In the genomic region with DNA sequence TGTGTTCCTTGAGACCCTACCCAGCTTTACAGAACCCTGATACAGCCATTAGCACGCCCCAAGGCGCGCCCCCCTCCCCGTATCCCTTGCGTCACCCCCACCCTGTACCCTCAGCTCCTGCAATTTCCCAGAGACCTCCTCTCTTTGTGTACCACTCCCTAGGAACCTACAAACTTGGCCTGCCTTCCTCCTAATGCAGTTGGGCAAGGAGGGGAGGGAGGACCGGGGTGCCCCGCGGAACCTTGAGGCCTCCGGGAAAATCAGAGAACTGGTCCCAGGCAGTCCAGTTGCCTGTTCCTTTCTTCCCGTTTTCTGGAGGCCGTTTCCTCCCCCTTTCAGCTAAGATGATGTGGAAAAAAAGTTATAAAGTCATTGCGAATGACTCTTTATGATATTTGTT, we compare ENCODE assay signal across 8 mouse cellular contexts. TPM values are rescaled to one million over a fixed set of nuclear protein-coding genes. Genes with fewer than 3 reads are reported as not detected.
DNase-seq lines count a peak whose midpoint lies in the region; ATAC-seq and TF ChIP-seq lines count a peak whose summit lies in the region.

No protein-coding gene starts in this region.

- peak overlapping the region; percentile 87 for H3K4me3 ChIP-seq in erythroblast, embryonic 14.5 days (replicated peaks)
- peak overlapping the region; percentile 71 for H3K4me3 ChIP-seq in ES-Bruce4 (ENCODE audit: low read depth, low read length)
- H3K4me3 ChIP-seq in embryonic fibroblast, embryonic 13.5 days (ENCODE audit: insufficient read depth, low read length), result peak overlapping the region; percentile 57; the same call in 1 of the 2 replicates
- peak overlapping the region; percentile 80 for H3K4me3 ChIP-seq in olfactory bulb, adult 2 months (ENCODE audit: insufficient read depth, low read depth, low read length)
- H3K4me3 ChIP-seq in thymus, adult 2 months (ENCODE audit: control insufficient read depth, insufficient read depth, low read length), result no peak overlapping the region

- peak overlapping the region; percentile 75 for H3K9ac ChIP-seq in ES-Bruce4 (ENCODE audit: low read depth, poor library complexity, severe bottlenecking)

- WGBS in olfactory bulb, adult 2 months, result 9% methylated on average over 12 of the region's 12 CpGs
- WGBS in thymus, adult 2 months, result 60% methylated on average over 12 of the region's 12 CpGs

- no peaks in the 10 kb centered on the region for H3K36me3 ChIP-seq in erythroblast, embryonic 14.5 days (ENCODE audit: control insufficient read depth)
- H3K36me3 ChIP-seq in ES-Bruce4 (ENCODE audit: control insufficient read depth, insufficient read depth, low read length, poor library complexity, severe bottlenecking), result no peaks in the 10 kb centered on the region
- no peaks in the 10 kb centered on the region for H3K36me3 ChIP-seq in thymus, adult 2 months (ENCODE audit: control insufficient read depth, insufficient read depth, low read length)

- TF ChIP-seq POLR2A in ES-Bruce4 (IDR thresholded peaks at IDR 0.05; ENCODE audit: insufficient read depth, low read length), result no peak
- no peak for TF ChIP-seq POLR2A in embryonic fibroblast, embryonic 13.5 days (IDR thresholded peaks at IDR 0.05; ENCODE audit: low read depth, low read length)
- no peak for TF ChIP-seq POLR2A in olfactory bulb, adult 2 months (IDR thresholded peaks at IDR 0.05; ENCODE audit: insufficient read depth, low read depth, low read length)
- TF ChIP-seq POLR2A in thymus, adult 2 months (IDR thresholded peaks at IDR 0.05; ENCODE audit: control insufficient read depth, extremely low read depth, insufficient read depth, low read length, poor library complexity), result no peak

- H3K9me3 ChIP-seq in erythroblast, embryonic 14.5 days (ENCODE audit: control insufficient read depth, low read length), result no peaks in the 10 kb centered on the region
- H3K9me3 ChIP-seq in ES-Bruce4 (replicated peaks; ENCODE audit: control insufficient read depth, insufficient read depth, low read length, poor library complexity, severe bottlenecking), result no peaks in the 10 kb centered on the region

- ATAC-seq in erythroblast, adult 5-6 weeks (replicated peaks; ENCODE audit: low FRiP score, poor library complexity, severe bottlenecking), result no peak

- H3K4me1 ChIP-seq in erythroblast, embryonic 14.5 days (ENCODE audit: control insufficient read depth), result peaks cover 21% of the 10 kb centered on the region
- no peaks in the 10 kb centered on the region for H3K4me1 ChIP-seq in ES-Bruce4 (ENCODE audit: control insufficient read depth, insufficient read depth, low read length)
- peaks cover 4% of the 10 kb centered on the region; the same call in 1 of the 2 replicates for H3K4me1 ChIP-seq in embryonic fibroblast, embryonic 13.5 days (ENCODE audit: control insufficient read depth, insufficient read depth, low read length)
- peaks cover 9% of the 10 kb centered on the region for H3K4me1 ChIP-seq in olfactory bulb, adult 2 months (ENCODE audit: control insufficient read depth, insufficient read depth, low read length)
- peaks cover 8% of the 10 kb centered on the region for H3K4me1 ChIP-seq in thymus, adult 2 months (replicated peaks; ENCODE audit: control insufficient read depth, insufficient read depth, low read length)

- no peak for TF ChIP-seq EP300 in ES-Bruce4 (IDR thresholded peaks at IDR 0.05; ENCODE audit: insufficient read depth, low read depth, low read length)

- TF ChIP-seq CTCF in ES-Bruce4 (IDR thresholded peaks at IDR 0.05; ENCODE audit: low read depth, low read length), result no peak
- no peak for TF ChIP-seq CTCF in embryonic fibroblast, embryonic 13.5 days (IDR thresholded peaks at IDR 0.05; ENCODE audit: borderline replicate concordance, insufficient read depth, low read length)
- TF ChIP-seq CTCF in olfactory bulb, adult 2 months (IDR thresholded peaks at IDR 0.05; ENCODE audit: insufficient read depth, low read depth, low read length), result no peak
- no peak for TF ChIP-seq CTCF in thymus, adult 2 months (IDR thresholded peaks at IDR 0.05; ENCODE audit: borderline replicate concordance, control insufficient read depth, extremely low read depth, insufficient read depth, low read length, poor library complexity)

- peaks cover 5% of the 10 kb centered on the region for H3K27me3 ChIP-seq in erythroblast, embryonic 14.5 days (ENCODE audit: control insufficient read depth)
- no peaks in the 10 kb centered on the region for H3K27me3 ChIP-seq in ES-Bruce4 (ENCODE audit: control insufficient read depth, insufficient read depth, low read length, poor library complexity, severe bottlenecking)
- H3K27me3 ChIP-seq in thymus, adult 2 months (ENCODE audit: control insufficient read depth, insufficient read depth, low read length), result no peaks in the 10 kb centered on the region; the same call in 1 of the 2 replicates

- H3K27ac ChIP-seq in ES-Bruce4 (ENCODE audit: insufficient read depth, low read length), result no peak overlapping the region
- H3K27ac ChIP-seq in embryonic fibroblast, embryonic 13.5 days (ENCODE audit: insufficient read depth, low read length), result no peak overlapping the region
- H3K27ac ChIP-seq in olfactory bulb, adult 2 months (ENCODE audit: insufficient read depth, low read depth, low read length), result no peak overlapping the region
- H3K27ac ChIP-seq in thymus, adult 2 months (ENCODE audit: control insufficient read depth, insufficient read depth, low read length), result no peak overlapping the region

- DNase-seq in kidney, postnatal 4 days, result peak; percentile 21 to 36
- no peak for DNase-seq in spleen, postnatal 14 days (ENCODE audit: low spot score in 2 of 2)
- no peak for DNase-seq in thymus, adult 2 months

RNA-seq across cellular contexts. Expression of gene B3glct, which starts 1.3 kb away (rescaled TPM):
- 0.25 and 0.56 TPM in 2 replicates for polyA plus RNA-seq in erythroblast, embryonic 14.5 days (2012)
- 6.7 and 11.9 TPM in 2 replicates for total RNA-seq in erythroblast, adult 5-6 weeks (2015; ENCODE audit: low replicate concordance)
- total RNA-seq in erythroblast, adult 5-6 weeks (2017; ENCODE audit: low replicate concordance), result 0.68 and 1.4 TPM in 2 replicates
- 14.2 and 18.5 TPM in 2 replicates for polyA plus RNA-seq in ES-Bruce4 (2011; ENCODE audit: insufficient read depth, insufficient read length, low read depth, missing spikeins)
- 21.0 and 28.9 TPM in 2 replicates for polyA plus RNA-seq in embryonic fibroblast, embryonic 13.5 days (2011; ENCODE audit: insufficient read length, low read depth, missing spikeins)
- not detected in 2 replicates for polyA plus RNA-seq in olfactory bulb, adult 2 months (2012; ENCODE audit: insufficient read depth, insufficient read length, low replicate concordance, missing spikeins)
- polyA plus RNA-seq in thymus, adult 2 months (2012; rRNA removed), result 4.1 and 4.7 TPM in 2 replicates

RNA-seq across cellular contexts. Expression of gene Hsph1, which starts 43.2 kb away (rescaled TPM):
- polyA plus RNA-seq in erythroblast, embryonic 14.5 days (2012), result 2.4 and 2.8 TPM in 2 replicates
- 22.4 and 23.6 TPM in 2 replicates for total RNA-seq in erythroblast, adult 5-6 weeks (2015; ENCODE audit: low replicate concordance)
- 16.6 and 19.0 TPM in 2 replicates for total RNA-seq in erythroblast, adult 5-6 weeks (2017; ENCODE audit: low replicate concordance)
- polyA plus RNA-seq in ES-Bruce4 (2011; ENCODE audit: insufficient read depth, insufficient read length, low read depth, missing spikeins), result 154 and 163 TPM in 2 replicates
- 81.2 and 96.4 TPM in 2 replicates for polyA plus RNA-seq in embryonic fibroblast, embryonic 13.5 days (2011; ENCODE audit: insufficient read length, low read depth, missing spikeins)
- polyA plus RNA-seq in olfactory bulb, adult 2 months (2012; ENCODE audit: insufficient read depth, insufficient read length, low replicate concordance, missing spikeins), result 581 TPM in 1 of 2 replicates, not detected in the other
- 15.3 and 18.7 TPM in 2 replicates for polyA plus RNA-seq in thymus, adult 2 months (2012; rRNA removed)

Comparison
In these comparisons a context has a peak if more than half of its experiments do, and no peak if none do; other contexts are left out.
1. DNase-seq: peak in kidney, postnatal 4 days (2 of 2); none in spleen, postnatal 14 days (0 of 2) and thymus, adult 2 months (single experiment).